ENCODE assay signal across 7 mouse cellular contexts in the genomic region with DNA sequence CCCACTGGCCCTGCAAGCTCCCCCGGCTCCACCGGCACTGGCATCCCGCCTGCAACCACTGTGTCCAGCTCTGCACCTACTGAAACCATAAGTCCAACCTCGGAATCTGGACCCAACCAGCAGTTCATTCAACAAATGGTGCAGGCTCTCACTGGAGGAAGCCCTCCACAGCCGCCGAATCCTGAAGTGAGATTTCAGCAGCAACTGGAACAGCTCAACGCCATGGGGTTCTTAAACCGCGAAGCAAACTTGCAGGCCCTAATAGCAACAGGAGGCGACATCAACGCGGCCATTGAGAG. TPM values are rescaled to one million over a fixed set of nuclear protein-coding genes. Genes with fewer than 3 reads are reported as not detected.
DNase-seq lines count a peak whose midpoint lies in the region; ATAC-seq and TF ChIP-seq lines count a peak whose summit lies in the region.

No protein-coding gene starts in this region.

- H3K27ac ChIP-seq in left cerebral cortex, adult 2 months = peak overlapping the region; percentile 95
- H3K27ac ChIP-seq in embryonic facial prominence, embryonic 15.5 days (replicated peaks) = no peak overlapping the region
- H3K27ac ChIP-seq in kidney, embryonic 16.5 days (ENCODE audit: low read length) = no peak overlapping the region
- H3K27ac ChIP-seq in neural tube, embryonic 12.5 days = no peak overlapping the region

- 23% methylated on average over 12 of the region's 12 CpGs for WGBS in embryonic facial prominence, embryonic 15.5 days
- 24% methylated on average over 12 of the region's 12 CpGs for WGBS in kidney, embryonic 16.5 days
- WGBS in neural tube, embryonic 12.5 days = 26% methylated on average over 12 of the region's 12 CpGs

- H3K4me1 ChIP-seq in embryonic facial prominence, embryonic 15.5 days = no peaks in the 10 kb centered on the region
- 0 out of 2 replicates have a peak, but pooled peaks cover 4% of the 10 kb centered on the region for H3K4me1 ChIP-seq in kidney, embryonic 16.5 days (ENCODE audit: insufficient read depth, low read length)
- H3K4me1 ChIP-seq in neural tube, embryonic 12.5 days = no peaks in the 10 kb centered on the region

- intact Hi-C loops in left cerebral cortex, adult 2 months (cut with DNase I) = no loop called here
- intact Hi-C loops in left cerebral cortex, postnatal 10 days (cut with DNase I) = loop anchor here (5.0 to 10.0 kb wide), 2 partner anchors 113 to 195 kb away; a partner anchor contains a TSS

- H3K9ac ChIP-seq in embryonic facial prominence, embryonic 15.5 days = no peak overlapping the region
- peak overlapping the region; percentile 76 for H3K9ac ChIP-seq in kidney, embryonic 16.5 days (replicated peaks; ENCODE audit: low read length)
- peak overlapping the region; percentile 87 for H3K9ac ChIP-seq in neural tube, embryonic 12.5 days

- H3K27me3 ChIP-seq in embryonic facial prominence, embryonic 15.5 days = no peaks in the 10 kb centered on the region
- H3K27me3 ChIP-seq in kidney, embryonic 16.5 days (ENCODE audit: insufficient read depth, low read length) = no peaks in the 10 kb centered on the region
- H3K27me3 ChIP-seq in neural tube, embryonic 12.5 days (replicated peaks) = no peaks in the 10 kb centered on the region

- ATAC-seq in embryonic facial prominence, embryonic 15.5 days (ENCODE audit: insufficient number of reproducible peaks, low FRiP score, low TSS enrichment, low read depth) = no peak
- no peak for ATAC-seq in kidney, embryonic 16.5 days (ENCODE audit: low FRiP score, low TSS enrichment)
- ATAC-seq in neural tube, embryonic 12.5 days (ENCODE audit: low FRiP score, low read depth) = no peak

- no peaks in the 10 kb centered on the region for H3K9me3 ChIP-seq in embryonic facial prominence, embryonic 15.5 days (replicated peaks)
- no peaks in the 10 kb centered on the region; the same call in 1 of the 2 replicates for H3K9me3 ChIP-seq in kidney, embryonic 16.5 days (ENCODE audit: low read length)
- H3K9me3 ChIP-seq in neural tube, embryonic 12.5 days = no peaks in the 10 kb centered on the region

- peak overlapping the region; percentile 63 for H3K4me2 ChIP-seq in embryonic facial prominence, embryonic 15.5 days (replicated peaks)
- peak overlapping the region; percentile 70 for H3K4me2 ChIP-seq in kidney, embryonic 16.5 days (replicated peaks; ENCODE audit: low read depth, low read length)
- H3K4me2 ChIP-seq in neural tube, embryonic 12.5 days (replicated peaks) = peak overlapping the region; percentile 68

- DNase-seq in left cerebral cortex, adult 2 months (ENCODE audit: extremely low spot score in 1 of 2, low spot score in 2 of 2) = peak in 1 of 2 experiments; percentile 9
- DNase-seq in left cerebral cortex, postnatal 10 days (ENCODE audit: extremely low spot score in 1 of 2, low spot score in 2 of 2) = no peak
- DNase-seq in R1 (ENCODE audit: low read depth, low spot score) = peak; percentile 5
- no peak for DNase-seq in urinary bladder, postnatal 4 days (ENCODE audit: low spot score in 2 of 2)

- peak overlapping the region; percentile 61 for H3K4me3 ChIP-seq in left cerebral cortex, adult 2 months
- H3K4me3 ChIP-seq in embryonic facial prominence, embryonic 15.5 days (replicated peaks) = peak overlapping the region; percentile 58
- H3K4me3 ChIP-seq in kidney, embryonic 16.5 days (ENCODE audit: low read length) = peak overlapping the region; percentile 68
- H3K4me3 ChIP-seq in neural tube, embryonic 12.5 days = peak overlapping the region; percentile 62

- no peaks in the 10 kb centered on the region for H3K36me3 ChIP-seq in embryonic facial prominence, embryonic 15.5 days
- no peaks in the 10 kb centered on the region for H3K36me3 ChIP-seq in kidney, embryonic 16.5 days (ENCODE audit: insufficient read depth, low read length)
- no peaks in the 10 kb centered on the region for H3K36me3 ChIP-seq in neural tube, embryonic 12.5 days

- no peak for TF ChIP-seq CTCF in left cerebral cortex, adult 2 months (IDR thresholded peaks at IDR 0.05)

RNA-seq across cellular contexts. Expression of a gene that starts 2.0 kb away (rescaled TPM):
- 100 to 1,000 TPM; 211 to 223 TPM for total RNA-seq in left cerebral cortex, adult 2 months (2021)
- total RNA-seq in left cerebral cortex, postnatal 10 days (2021) = 100 to 1,000 TPM; 252 to 255 TPM
- polyA plus RNA-seq in embryonic facial prominence, embryonic 15.5 days (2015; fragmentation: Nextera tagmentation; extraction: Ambion mirVana) = 18.9 and 19.5 TPM in 2 replicates
- 14.4 and 19.6 TPM in 2 replicates for polyA plus RNA-seq in kidney, embryonic 16.5 days (2015; fragmentation: Nextera tagmentation; extraction: Ambion mirVana)
- polyA plus RNA-seq in neural tube, embryonic 12.5 days (2016; fragmentation: Nextera tagmentation; extraction: Ambion mirVana) = 42.8 and 42.9 TPM in 2 replicates

RNA-seq across cellular contexts. Expression of a gene that starts 58.4 kb away (rescaled TPM):
- not detected for total RNA-seq in left cerebral cortex, adult 2 months (2021)
- not detected for total RNA-seq in left cerebral cortex, postnatal 10 days (2021)
- polyA plus RNA-seq in embryonic facial prominence, embryonic 15.5 days (2015; fragmentation: Nextera tagmentation; extraction: Ambion mirVana) = not detected in 2 replicates
- polyA plus RNA-seq in kidney, embryonic 16.5 days (2015; fragmentation: Nextera tagmentation; extraction: Ambion mirVana) = not detected in 2 replicates
- polyA plus RNA-seq in neural tube, embryonic 12.5 days (2016; fragmentation: Nextera tagmentation; extraction: Ambion mirVana) = not detected in 2 replicates
